Mouse (Mus musculus): ENCODE measurements at regions not wholly inside any gene's neighbourhood (a gene's known extent, or its start where the extent isn't known, plus 50 kb on each side); places are given as distances from the start of the nearest gene placed in this dataset.

DNA sequence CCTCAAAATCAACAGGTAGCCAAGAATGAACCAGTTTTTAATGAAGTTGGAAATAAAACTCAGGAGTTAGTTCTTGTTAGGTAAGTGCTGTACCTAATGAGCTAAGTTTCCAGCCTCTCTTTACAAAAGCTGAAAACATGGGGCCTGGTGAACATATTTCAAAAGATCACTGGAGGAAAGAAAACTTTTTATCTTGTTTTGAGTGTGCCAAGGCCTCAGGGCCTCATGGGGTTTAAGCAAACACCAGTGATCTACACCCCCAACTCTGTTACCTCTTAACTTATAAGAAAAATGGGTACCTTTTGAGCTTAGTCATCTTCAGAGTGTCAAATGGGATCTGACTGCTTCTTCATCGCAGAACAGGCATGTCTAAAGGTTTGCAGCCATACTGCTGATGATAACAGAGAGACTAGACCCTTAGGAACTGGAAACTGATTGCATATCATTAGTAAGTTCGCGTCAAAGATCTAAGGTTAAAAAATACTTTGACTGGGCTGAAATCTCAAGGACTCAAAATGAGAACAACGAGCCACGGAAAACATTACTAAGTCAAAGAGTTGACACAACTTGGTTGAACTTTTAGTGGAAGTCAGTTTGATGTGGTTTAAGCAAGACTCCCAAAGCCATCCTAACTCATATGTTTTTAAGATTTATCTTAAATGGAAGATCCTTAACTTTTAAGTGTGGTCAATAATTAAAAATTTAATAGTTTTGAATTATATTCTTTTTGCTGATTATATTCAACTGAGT is 54.7 kb upstream of the Zfand6 start:
- TF ChIP-seq CTCF (IDR thresholded peaks at IDR 0.05; ENCODE audit: low read depth), result no peak
- no peak for TF ChIP-seq EP300 (IDR thresholded peaks at IDR 0.05; ENCODE audit: low read depth)

Data from liver, embryonic 14.5 days (tissue).